Mouse (Mus musculus) limb, embryonic 15.5 days (tissue): ENCODE results near the gene Hs6st3. TPM values are rescaled to one million over a fixed set of nuclear protein-coding genes. Genes with fewer than 3 reads are reported as not detected.

Source experiments
- ATAC-seq: fragments of 200-750 bp; cut with Nextera tagmentation; 2 replicates; pipeline ENCODE4 v1.8.0; 2017; ENCODE audit warnings: low read depth, moderate TSS enrichment; ENCODE audit not compliant: insufficient number of reproducible peaks, low FRiP score, low TSS enrichment
- H3K27ac ChIP-seq: fragments of 300-500 bp; sonication (generic); 2 replicates; pipeline ENCODE4 v1.5.1; 2015; ENCODE audit warnings: moderate library complexity, mild to moderate bottlenecking, inconsistent platforms
- H3K27me3 ChIP-seq: fragments of 300-500 bp; sonication (generic); 2 replicates; pipeline ENCODE4 v1.6.1; 2015; ENCODE audit warnings: inconsistent platforms
- H3K36me3 ChIP-seq: fragments of 300-500 bp; sonication (generic); 2 replicates; pipeline ENCODE4 v1.6.1; 2015; ENCODE audit warnings: inconsistent platforms
- H3K4me1 ChIP-seq: fragments of 300-500 bp; sonication (generic); 2 replicates; pipeline ENCODE4 v1.6.1; 2015; ENCODE audit warnings: inconsistent platforms
- H3K4me2 ChIP-seq: fragments of 300-500 bp; sonication (generic); 2 replicates; pipeline ENCODE4 v1.6.1; 2015; ENCODE audit warnings: mild to moderate bottlenecking, inconsistent platforms
- H3K4me3 ChIP-seq: fragments of 300-500 bp; sonication (generic); 2 replicates; pipeline ENCODE4 v1.5.1; 2015; ENCODE audit warnings: mild to moderate bottlenecking, inconsistent platforms
- H3K9ac ChIP-seq: fragments of 300-500 bp; sonication (generic); 2 replicates; pipeline ENCODE4 v1.6.1; 2015; ENCODE audit warnings: inconsistent platforms
- H3K9me3 ChIP-seq: fragments of 300-500 bp; sonication (generic); 2 replicates; pipeline ENCODE4 v1.6.1; 2016; ENCODE audit warnings: inconsistent platforms
- WGBS: fragments of 180-500 bp; shearing (Covaris S2); methylation state at CpG from one replicate; pipeline ENCODE4 v1.1.7; 2015; 5-methylcytosine and 5-hydroxymethylcytosine counted together
- polyA plus RNA-seq: library from polyadenylated mRNA; unstranded; fragments of >200 nt; fragmentation: Nextera tagmentation; extraction: Ambion mirVana; gene quantifications from 2 replicates; pipeline ENCODE4 v1.2.1, GENCODE M21; 2015

Gene Hs6st3
- polyA plus RNA-seq, 1 experiment from 2014 or later = 0.24 TPM

DNA sequence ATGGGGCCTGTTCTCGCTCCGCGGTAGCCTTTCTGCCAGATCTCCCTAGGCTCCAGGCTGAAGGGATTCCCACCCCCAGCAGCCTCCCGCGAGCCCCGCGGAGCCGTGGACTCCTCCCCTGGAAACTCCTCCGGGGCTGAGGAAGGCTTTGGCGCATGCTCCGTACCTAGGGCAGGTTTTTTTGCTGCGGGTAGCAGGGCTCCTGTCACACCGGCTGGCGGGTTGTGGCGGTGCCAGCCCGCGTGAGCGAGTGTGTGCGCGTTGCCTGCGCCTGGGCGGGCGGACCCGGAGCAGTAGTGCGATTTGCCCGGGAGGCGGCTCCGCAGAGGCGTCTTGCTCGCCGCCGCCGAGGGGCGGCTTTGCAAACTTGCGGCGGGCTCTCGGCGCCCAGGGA is 632 bp upstream of the Hs6st3 start:
- Histone ChIP-seq H3K9me3 (no peaks in the 10 kb centered on the region), H3K9ac (peak overlapping the region; percentile 56), H3K36me3 (no peaks in the 10 kb centered on the region), H3K4me1 (peaks cover 14% of the 10 kb centered on the region), H3K4me3 (peak overlapping the region; percentile 69), H3K4me2 (peak overlapping the region; percentile 99), H3K27me3 (peaks cover 57% of the 10 kb centered on the region), H3K27ac (no peak overlapping the region)
- 1% methylated on average over 38 of the region's 38 CpGs for WGBS
- ATAC-seq = peak; percentile 55; the same call in 1 of the 2 replicates

GRCm38 (mm10) chr14:119138786-119139100 is 602 bp downstream of the Hs6st3 start:
- Histone ChIP-seq H3K9me3 (no peaks in the 10 kb centered on the region), H3K27ac (no peak overlapping the region), H3K9ac (peak overlapping the region; percentile 56; the same call in 1 of the 2 replicates), H3K4me2 (peak overlapping the region; percentile 99), H3K4me1 (peaks cover 14% of the 10 kb centered on the region), H3K36me3 (no peaks in the 10 kb centered on the region), H3K27me3 (peaks cover 57% of the 10 kb centered on the region), H3K4me3 (peak overlapping the region; percentile 69)
- 2% methylated on average over 20 of the region's 20 CpGs for WGBS
- no peak for ATAC-seq

DNA sequence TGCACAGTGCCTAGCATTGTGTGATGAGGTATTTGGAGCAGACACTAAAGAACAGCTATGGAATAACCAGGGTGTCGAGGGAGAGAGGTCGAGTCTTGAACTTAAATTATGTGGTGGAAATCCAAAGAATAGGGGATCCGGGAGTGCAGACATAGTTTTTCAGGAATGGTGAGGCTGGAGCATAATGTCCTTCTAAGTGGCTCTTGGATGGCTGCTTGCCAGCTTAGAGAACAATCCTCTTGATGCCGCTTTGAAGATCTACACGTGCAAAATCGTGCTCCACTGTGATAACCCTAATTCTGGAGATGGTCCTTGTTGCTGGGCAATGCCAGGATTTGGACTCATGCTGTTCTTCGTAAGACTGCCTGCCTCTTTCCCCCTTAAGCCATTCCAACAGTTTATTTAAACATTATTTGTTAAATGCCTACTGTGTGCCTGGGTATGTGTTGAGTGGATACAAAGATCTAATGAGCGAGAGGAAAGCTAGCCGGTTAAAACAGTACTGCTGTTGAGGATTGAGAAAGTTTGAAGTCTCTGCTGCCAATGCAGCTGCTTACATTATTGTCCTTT is 1.3 kb downstream of the Hs6st3 start:
- H3K4me3 ChIP-seq = peak overlapping the region; percentile 69
- peak overlapping the region; percentile 99 for H3K4me2 ChIP-seq
- no peaks in the 10 kb centered on the region for H3K36me3 ChIP-seq
- H3K27ac ChIP-seq = no peak overlapping the region
- peaks cover 14% of the 10 kb centered on the region for H3K4me1 ChIP-seq
- no peaks in the 10 kb centered on the region for H3K9me3 ChIP-seq
- WGBS = 49% methylated on average over 9 of the region's 9 CpGs
- ATAC-seq = no peak
- H3K27me3 ChIP-seq = peaks cover 50% of the 10 kb centered on the region
- no peak overlapping the region for H3K9ac ChIP-seq

DNA sequence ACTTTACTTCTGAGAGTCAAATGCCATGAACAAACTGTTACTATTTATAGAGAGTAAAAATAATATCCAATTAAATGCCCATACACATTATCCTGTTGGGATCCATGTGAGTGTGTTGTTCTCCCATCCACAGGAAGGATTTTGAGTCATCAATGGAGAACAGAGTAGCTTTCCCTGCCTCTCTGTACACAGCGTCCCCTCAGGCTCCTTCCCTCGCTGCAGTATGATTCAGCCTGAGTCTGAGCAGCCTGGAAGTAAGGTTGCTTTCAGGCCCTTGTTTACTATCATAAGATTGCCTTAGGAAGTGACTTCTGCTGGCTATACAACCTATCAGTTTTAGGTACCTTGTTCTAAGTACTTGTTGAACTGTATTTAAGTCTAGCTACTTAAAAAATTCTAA is 14.9 kb downstream of the Hs6st3 start:
- WGBS = 62% methylated on average over 2 of the region's 2 CpGs
- H3K36me3 ChIP-seq = no peaks in the 10 kb centered on the region
- H3K27ac ChIP-seq = no peak overlapping the region
- H3K4me3 ChIP-seq = no peak overlapping the region
- no peak overlapping the region for H3K4me2 ChIP-seq
- ATAC-seq = no peak
- no peaks in the 10 kb centered on the region for H3K4me1 ChIP-seq
- no peak overlapping the region for H3K9ac ChIP-seq
- H3K27me3 ChIP-seq = no peaks in the 10 kb centered on the region
- H3K9me3 ChIP-seq = 0 out of 2 replicates have a peak, but pooled peaks cover 4% of the 10 kb centered on the region

DNA sequence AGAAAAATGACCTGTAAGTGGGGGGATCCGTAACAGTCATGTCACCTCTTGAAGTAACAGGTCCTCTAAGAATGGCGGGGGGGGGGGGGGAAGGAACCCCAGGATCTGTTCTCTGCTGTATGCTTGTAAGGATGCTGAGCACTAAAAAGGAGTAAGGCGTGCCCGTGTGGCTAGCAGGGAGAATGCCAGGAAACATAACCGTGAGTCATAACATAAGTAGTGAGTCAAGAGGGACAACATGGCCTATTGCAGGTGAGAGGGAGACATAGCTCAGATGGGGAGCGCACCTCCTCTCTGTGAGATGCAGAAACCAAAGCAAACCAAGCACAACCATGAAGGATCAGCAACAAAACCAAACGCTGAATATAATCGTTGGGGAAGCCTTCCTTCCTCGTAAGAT is 55.8 kb downstream of the Hs6st3 start:
- Histone ChIP-seq H3K27me3 (no peaks in the 10 kb centered on the region), H3K4me2 (no peak overlapping the region), H3K27ac (no peak overlapping the region), H3K9me3 (no peaks in the 10 kb centered on the region), H3K9ac (no peak overlapping the region), H3K36me3 (no peaks in the 10 kb centered on the region), H3K4me1 (peaks cover 3% of the 10 kb centered on the region; the same call in 1 of the 2 replicates), H3K4me3 (no peak overlapping the region)
- ATAC-seq = no peak
- 80% methylated on average over 9 of the region's 9 CpGs for WGBS

- Histone ChIP-seq H3K9ac (no peak overlapping the region), H3K27ac (no peak overlapping the region), H3K4me3 (no peak overlapping the region), H3K27me3 (no peaks in the 10 kb centered on the region), H3K4me1 (no peaks in the 10 kb centered on the region), H3K36me3 (no peaks in the 10 kb centered on the region), H3K4me2 (no peak overlapping the region), H3K9me3 (no peaks in the 10 kb centered on the region)
- no peak for ATAC-seq
- 85% methylated on average over 7 of the region's 7 CpGs for WGBS
These were observed 65.4 kb downstream of the Hs6st3 start for GRCm38 (mm10) chr14:119203508-119203907.

GRCm38 (mm10) chr14:119215576-119216309 is 77.6 kb downstream of the Hs6st3 start:
- Histone ChIP-seq H3K36me3 (no peaks in the 10 kb centered on the region), H3K27ac (no peak overlapping the region; the same call in 1 of the 2 replicates), H3K9me3 (no peaks in the 10 kb centered on the region), H3K4me3 (no peak overlapping the region), H3K4me1 (peaks cover 11% of the 10 kb centered on the region; the same call in 1 of the 2 replicates), H3K4me2 (no peak overlapping the region), H3K27me3 (no peaks in the 10 kb centered on the region), H3K9ac (no peak overlapping the region)
- ATAC-seq = peak; percentile 59; the same call in 1 of the 2 replicates
- WGBS = 38% methylated on average over 13 of the region's 13 CpGs

- WGBS = 77% methylated on average over 3 of the region's 3 CpGs
- H3K4me2 ChIP-seq = no peak overlapping the region
- no peak overlapping the region for H3K4me3 ChIP-seq
- no peak overlapping the region for H3K27ac ChIP-seq
- H3K27me3 ChIP-seq = no peaks in the 10 kb centered on the region
- ATAC-seq = no peak
- H3K9me3 ChIP-seq = no peaks in the 10 kb centered on the region
- H3K36me3 ChIP-seq = no peaks in the 10 kb centered on the region
- H3K4me1 ChIP-seq = no peaks in the 10 kb centered on the region
- no peak overlapping the region for H3K9ac ChIP-seq
These were observed 89.7 kb downstream of the Hs6st3 start for GRCm38 (mm10) chr14:119227709-119228338.

GRCm38 (mm10) chr14:119233598-119233997 is 95.5 kb downstream of the Hs6st3 start:
- Histone ChIP-seq H3K36me3 (no peaks in the 10 kb centered on the region), H3K9me3 (no peaks in the 10 kb centered on the region), H3K4me3 (no peak overlapping the region), H3K27me3 (no peaks in the 10 kb centered on the region), H3K27ac (no peak overlapping the region), H3K9ac (no peak overlapping the region), H3K4me1 (no peaks in the 10 kb centered on the region), H3K4me2 (no peak overlapping the region)
- 95% methylated on average over 2 of the region's 2 CpGs for WGBS
- ATAC-seq = no peak

DNA sequence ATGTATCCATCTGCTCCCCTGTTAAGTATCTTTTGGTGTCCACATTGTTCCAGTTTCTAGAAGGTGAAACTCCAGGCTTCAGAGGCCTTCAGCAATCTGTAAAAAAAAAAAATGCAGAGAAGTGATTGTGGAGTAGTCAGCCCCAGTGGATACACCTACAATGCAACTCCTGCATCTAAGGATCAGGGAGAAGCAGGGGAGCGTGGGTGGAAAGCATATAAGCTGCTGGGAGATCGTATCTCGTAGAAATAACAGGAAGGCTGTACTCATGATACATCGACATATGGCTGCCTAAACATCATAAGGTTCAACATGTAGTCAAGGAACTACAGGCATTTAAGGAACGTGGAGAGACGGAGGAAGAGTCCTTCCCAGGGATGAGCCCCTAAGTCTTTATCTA is 109.0 kb downstream of the Hs6st3 start:
- no peak overlapping the region for H3K4me3 ChIP-seq
- H3K9me3 ChIP-seq = no peaks in the 10 kb centered on the region
- H3K9ac ChIP-seq = no peak overlapping the region
- no peaks in the 10 kb centered on the region for H3K27me3 ChIP-seq
- no peaks in the 10 kb centered on the region for H3K36me3 ChIP-seq
- no peak overlapping the region for H3K27ac ChIP-seq
- ATAC-seq = no peak
- no peaks in the 10 kb centered on the region for H3K4me1 ChIP-seq
- no peak overlapping the region for H3K4me2 ChIP-seq
- 91% methylated on average over 6 of the region's 6 CpGs for WGBS

DNA sequence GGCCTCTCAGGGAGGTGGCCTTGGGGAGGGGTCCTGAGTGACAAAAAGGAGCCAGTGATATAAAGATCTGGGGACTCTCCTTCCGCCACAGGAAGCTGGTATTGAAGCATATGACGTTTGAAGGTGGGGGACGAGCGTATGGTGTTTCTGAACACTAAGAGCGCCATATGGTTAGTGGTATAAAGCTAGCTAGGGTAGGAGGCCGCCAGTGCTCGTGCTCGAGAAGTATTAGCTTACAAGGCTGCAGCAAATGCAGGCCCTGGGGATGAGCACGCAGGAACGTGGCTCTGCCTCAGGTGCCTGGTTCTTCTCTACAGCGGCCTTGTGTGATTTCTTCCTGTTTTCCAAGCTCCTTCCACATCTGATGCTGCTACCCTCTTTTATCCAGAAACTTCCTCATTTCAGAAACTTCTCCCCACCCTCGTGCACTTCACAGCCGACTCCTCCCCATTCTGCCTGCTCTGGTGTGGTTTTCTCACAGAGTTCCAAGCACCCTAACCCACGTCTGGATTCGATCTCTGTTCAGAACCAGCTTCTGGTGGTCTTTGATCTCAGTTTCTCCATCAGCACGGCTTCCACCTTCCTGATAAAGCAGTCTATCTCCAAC is 110.0 kb downstream of the Hs6st3 start:
- H3K4me3 ChIP-seq = no peak overlapping the region
- no peak overlapping the region for H3K27ac ChIP-seq
- H3K27me3 ChIP-seq = no peaks in the 10 kb centered on the region
- no peaks in the 10 kb centered on the region for H3K9me3 ChIP-seq
- H3K9ac ChIP-seq = no peak overlapping the region
- ATAC-seq = no peak
- H3K4me2 ChIP-seq = no peak overlapping the region
- H3K36me3 ChIP-seq = no peaks in the 10 kb centered on the region
- WGBS = 66% methylated on average over 16 of the region's 16 CpGs
- no peaks in the 10 kb centered on the region for H3K4me1 ChIP-seq

DNA sequence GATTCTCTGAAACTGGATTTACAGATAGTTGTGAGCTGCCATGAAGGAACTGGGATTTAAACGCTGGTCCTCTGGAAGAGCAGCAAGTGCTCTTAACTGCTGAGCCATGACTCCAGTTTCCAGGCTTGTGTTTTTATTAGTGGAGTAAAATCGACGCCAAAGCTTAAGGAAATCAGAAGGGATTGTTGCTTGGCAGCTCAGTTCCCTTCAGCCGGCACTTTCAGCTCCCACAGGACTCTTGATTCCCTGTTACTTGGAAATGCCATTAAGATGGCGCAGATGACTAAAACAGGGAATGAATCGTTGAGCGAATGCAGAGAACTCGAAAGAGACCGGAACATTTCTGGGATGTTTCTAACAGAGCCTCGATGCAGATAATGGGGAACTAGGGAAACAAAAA is 112.2 kb downstream of the Hs6st3 start:
- H3K27me3 ChIP-seq = no peaks in the 10 kb centered on the region
- H3K36me3 ChIP-seq = no peaks in the 10 kb centered on the region
- 0 out of 2 replicates have a peak, but pooled peaks have one; percentile 30 for ATAC-seq
- no peak overlapping the region for H3K9ac ChIP-seq
- H3K4me1 ChIP-seq = no peaks in the 10 kb centered on the region
- H3K27ac ChIP-seq = no peak overlapping the region
- H3K4me3 ChIP-seq = no peak overlapping the region
- no peak overlapping the region for H3K4me2 ChIP-seq
- no peaks in the 10 kb centered on the region for H3K9me3 ChIP-seq
- WGBS = 47% methylated on average over 10 of the region's 10 CpGs
